Mouse (Mus musculus) 3T3-L1 (cell line): Measurements from ENCODE around the gene Pfdn4.
A peak's percentile ranks its signal among the peaks of the same experiment; 100 is the strongest.

Experiments used
- DNase-seq: peaks from one replicate; pipeline ENCODE4 v3.0.0-alpha.2; 2015; ENCODE audit warnings: low read depth, low spot score

The Pfdn4 gene

GRCm38 (mm10) chr2:170497091-170497566 lies 901 bp downstream of the Pfdn4 start, which contains the start of gene Cyp24a1:
Gene Cyp24a1 (minus strand): TSS chr2:170497145.
- no peak for DNase-seq

GRCm38 (mm10) chr2:170498011-170498410 lies 1.8 kb downstream of the Pfdn4 start:
- no peak for DNase-seq

- DNase-seq: peak; percentile 53
These were observed 7.1 kb downstream of the Pfdn4 start for GRCm38 (mm10) chr2:170503343-170503742.

- DNase-seq: no peak
These were observed 7.8 kb downstream of the Pfdn4 start for GRCm38 (mm10) chr2:170503983-170504382.

- DNase-seq: peak; percentile 95
These were observed 11.5 kb downstream of the Pfdn4 start for GRCm38 (mm10) chr2:170507734-170508133.

- peak; percentile 95 for DNase-seq
These were observed 12.6 kb downstream of the Pfdn4 start for GRCm38 (mm10) chr2:170508821-170509220.

GRCm38 (mm10) chr2:170511073-170511891 lies 15.1 kb downstream of the Pfdn4 start:
- peak; percentile 96 for DNase-seq

- DNase-seq: no peak
These were observed 17.5 kb downstream of the Pfdn4 start for GRCm38 (mm10) chr2:170513756-170514155.

GRCm38 (mm10) chr2:170520321-170520971 lies 24.2 kb downstream of the Pfdn4 start:
- peak; percentile 79 for DNase-seq

GRCm38 (mm10) chr2:170526513-170526912 lies 30.3 kb downstream of the Pfdn4 start:
- peak; percentile 86 for DNase-seq

GRCm38 (mm10) chr2:170528061-170528460 lies 31.8 kb downstream of the Pfdn4 start:
- DNase-seq: no peak

GRCm38 (mm10) chr2:170529766-170530165 lies 33.5 kb downstream of the Pfdn4 start:
- no peak for DNase-seq

GRCm38 (mm10) chr2:170530256-170530655 lies 34.0 kb downstream of the Pfdn4 start:
- DNase-seq: no peak

GRCm38 (mm10) chr2:170534116-170534802 lies 38.0 kb downstream of the Pfdn4 start:
- DNase-seq: no peak

GRCm38 (mm10) chr2:170534803-170535174 lies 38.6 kb downstream of the Pfdn4 start:
- DNase-seq: no peak

- DNase-seq: no peak
These were observed 39.6 kb downstream of the Pfdn4 start for GRCm38 (mm10) chr2:170535841-170536240.

- no peak for DNase-seq
These were observed 43.0 kb downstream of the Pfdn4 start for GRCm38 (mm10) chr2:170539211-170539610.

GRCm38 (mm10) chr2:170543625-170544024 lies 47.4 kb downstream of the Pfdn4 start:
- no peak for DNase-seq

GRCm38 (mm10) chr2:170544159-170544558 lies 47.9 kb downstream of the Pfdn4 start:
- no peak for DNase-seq

GRCm38 (mm10) chr2:170544950-170545349 lies 48.7 kb downstream of the Pfdn4 start:
- DNase-seq: no peak

GRCm38 (mm10) chr2:170545745-170546144 lies 49.5 kb downstream of the Pfdn4 start:
- no peak for DNase-seq

GRCm38 (mm10) chr2:170547526-170547925 lies 51.3 kb downstream of the Pfdn4 start:
- no peak for DNase-seq
